Mouse (Mus musculus): ENCODE measurements around the gene Map4k3. TPM values are rescaled to one million over a fixed set of nuclear protein-coding genes. Genes with fewer than 3 reads are reported as not detected.

Gene Map4k3
- 3.3 and 12.0 TPM in 2 replicates for polyA plus RNA-seq (2012; ENCODE audit: low replicate concordance)

DNA sequence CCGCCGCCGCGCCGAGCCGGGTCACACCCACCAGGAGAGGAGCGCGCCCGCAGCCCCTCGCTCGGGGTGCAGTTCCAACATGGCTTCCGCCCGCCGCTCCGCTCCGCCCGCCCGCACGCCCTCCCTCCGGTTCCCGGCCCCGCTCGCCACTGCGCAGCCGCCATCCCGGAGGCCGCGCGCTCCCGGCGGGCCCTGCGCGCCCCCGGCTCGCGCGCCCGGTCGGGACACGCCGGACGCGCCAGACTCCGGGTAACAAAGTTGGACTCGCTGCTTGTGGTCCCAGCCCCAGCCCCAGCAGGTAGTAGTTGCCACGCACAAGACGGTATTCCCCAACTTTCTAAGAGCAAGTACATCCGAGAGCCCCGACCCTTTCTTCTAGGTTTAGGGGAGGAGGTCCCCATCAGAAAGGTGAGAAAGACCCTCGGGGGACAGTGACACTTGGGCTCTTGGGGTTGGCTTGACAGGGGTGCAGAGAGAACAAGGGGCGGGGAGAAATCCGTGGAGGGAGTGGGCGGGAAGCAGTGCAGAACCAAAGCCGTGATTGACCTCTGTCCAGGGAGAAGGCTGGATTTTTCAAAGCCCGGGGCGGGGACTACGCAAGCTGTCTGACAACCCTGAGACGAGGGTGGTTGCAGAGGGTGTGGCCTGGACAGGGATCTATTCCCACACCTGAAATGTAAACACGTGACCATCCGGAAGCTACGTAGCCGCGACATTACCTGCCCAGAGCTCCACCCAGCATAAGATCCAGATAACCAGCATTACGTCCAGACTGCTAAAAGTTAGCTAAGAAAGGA lies at the start of gene Map4k3:
Gene Map4k3, minus strand, starts transcription at position 424 of the 797 bp plus-strand sequence.

DNA sequence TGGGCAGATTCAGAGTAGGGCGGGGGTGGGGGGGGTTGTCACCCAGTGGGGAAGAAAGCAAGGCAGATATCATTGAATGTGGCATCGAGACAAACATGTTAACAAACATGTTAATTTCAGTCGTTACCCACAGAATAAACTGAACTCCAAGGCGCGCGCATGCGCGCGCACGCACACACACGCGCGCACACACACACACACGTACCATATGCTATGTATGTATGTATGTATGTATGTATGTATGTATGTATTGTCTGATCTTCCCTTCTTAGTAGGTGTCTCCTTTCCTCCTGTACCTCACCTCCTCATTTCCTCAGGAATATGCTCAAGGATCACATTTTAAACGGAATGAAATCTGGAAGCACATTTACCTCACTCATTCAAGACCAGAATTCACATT lies 150.6 kb downstream of the Map4k3 start, which contains the start of gene Cdkl4:
Gene Cdkl4, minus strand, starts transcription at position 175 of the 400 bp plus-strand sequence.

Other genes starting within 250 kb of the Map4k3 start
- 3.1 and 3.8 TPM in 2 replicates for gene Sos1, start 248.0 kb downstream of the Map4k3 start, polyA plus RNA-seq (2012; ENCODE audit: low replicate concordance)
- gene Cdkl4, start 150.7 kb downstream of the Map4k3 start, polyA plus RNA-seq (2012; ENCODE audit: low replicate concordance) = 0.06 TPM in 1 of 2 replicates, not detected in the other
- gene Tmem178, start 216.1 kb upstream of the Map4k3 start, polyA plus RNA-seq (2012; ENCODE audit: low replicate concordance) = 0.18 TPM in 1 of 2 replicates, not detected in the other